In genomic region chr10:63978101-63978500, GRCm38 (mm10) we compare ENCODE assay signal across 11 mouse cellular contexts. TPM values are rescaled to one million over a fixed set of nuclear protein-coding genes. Genes with fewer than 3 reads are reported as not detected.
DNase-seq lines count a peak whose midpoint lies in the region; ATAC-seq and TF ChIP-seq lines count a peak whose summit lies in the region.
"Had no signal": no experiment of that assay in that cellular context is flagged by ENCODE, and none has a peak within 500 bp of the region (broad histone marks: within the 10 kb centered on the region; RNA-seq: fewer than 3 reads in every experiment).

No protein-coding gene starts in this region.

- no peaks in the 10 kb centered on the region for H3K36me3 ChIP-seq in kidney, embryonic 15.5 days
- no peaks in the 10 kb centered on the region for H3K36me3 ChIP-seq in embryonic facial prominence, embryonic 10.5 days (replicated peaks)
- H3K36me3 ChIP-seq in hindbrain, embryonic 13.5 days: no peaks in the 10 kb centered on the region
- no peaks in the 10 kb centered on the region for H3K36me3 ChIP-seq in midbrain, postnatal 0 days (ENCODE audit: insufficient read depth, low read length)

- no peak for TF ChIP-seq CTCF in midbrain, postnatal 0 days (IDR thresholded peaks at IDR 0.05)

- H3K4me1 ChIP-seq in kidney, embryonic 15.5 days: peaks cover 9% of the 10 kb centered on the region; the same call in 1 of the 2 replicates
- H3K4me1 ChIP-seq in embryonic facial prominence, embryonic 10.5 days: peaks cover 9% of the 10 kb centered on the region
- peaks cover 15% of the 10 kb centered on the region for H3K4me1 ChIP-seq in hindbrain, embryonic 13.5 days (replicated peaks)
- peaks cover 2% of the 10 kb centered on the region; the same call in 1 of the 2 replicates for H3K4me1 ChIP-seq in midbrain, postnatal 0 days (ENCODE audit: insufficient read depth, low read length)

- intact Hi-C loops in left cerebral cortex, postnatal 10 days (cut with DNase I): no loop called here

- H3K4me3 ChIP-seq in kidney, embryonic 15.5 days (replicated peaks): 0 out of 2 replicates have a peak overlapping the region, but pooled peaks have one; percentile 15
- H3K4me3 ChIP-seq in embryonic facial prominence, embryonic 10.5 days: 0 out of 2 replicates have a peak overlapping the region, but pooled peaks have one; percentile 21
- peak overlapping the region; percentile 25 for H3K4me3 ChIP-seq in hindbrain, embryonic 13.5 days
- H3K4me3 ChIP-seq in midbrain, postnatal 0 days (ENCODE audit: low read depth, low read length): peak overlapping the region; percentile 20

- H3K4me2 ChIP-seq in kidney, embryonic 15.5 days: peak overlapping the region; percentile 37
- H3K4me2 ChIP-seq in hindbrain, embryonic 13.5 days: peak overlapping the region; percentile 55
- H3K4me2 ChIP-seq in midbrain, postnatal 0 days (ENCODE audit: low read depth, low read length, poor library complexity, severe bottlenecking): peak overlapping the region; percentile 43

- H3K9me3 ChIP-seq in kidney, embryonic 15.5 days (replicated peaks): no peaks in the 10 kb centered on the region
- H3K9me3 ChIP-seq in embryonic facial prominence, embryonic 10.5 days: no peaks in the 10 kb centered on the region
- no peaks in the 10 kb centered on the region for H3K9me3 ChIP-seq in hindbrain, embryonic 13.5 days
- H3K9me3 ChIP-seq in midbrain, postnatal 0 days (ENCODE audit: low read length): no peaks in the 10 kb centered on the region

- H3K9ac ChIP-seq in kidney, embryonic 15.5 days: no peak overlapping the region
- peak overlapping the region; percentile 49 for H3K9ac ChIP-seq in hindbrain, embryonic 13.5 days
- 0 out of 2 replicates have a peak overlapping the region, but pooled peaks have one; percentile 13 for H3K9ac ChIP-seq in midbrain, postnatal 0 days (replicated peaks; ENCODE audit: low read length, poor library complexity, severe bottlenecking)

- H3K27me3 ChIP-seq in kidney, embryonic 15.5 days: no peaks in the 10 kb centered on the region
- no peaks in the 10 kb centered on the region for H3K27me3 ChIP-seq in embryonic facial prominence, embryonic 10.5 days (replicated peaks; ENCODE audit: low read depth, poor library complexity, severe bottlenecking)
- no peaks in the 10 kb centered on the region for H3K27me3 ChIP-seq in hindbrain, embryonic 13.5 days
- no peaks in the 10 kb centered on the region for H3K27me3 ChIP-seq in midbrain, postnatal 0 days (ENCODE audit: insufficient read depth, low read length)

- 37% methylated on average over 11 of the region's 11 CpGs for WGBS in kidney, embryonic 15.5 days
- WGBS in embryonic facial prominence, embryonic 10.5 days: 54% methylated on average over 11 of the region's 11 CpGs
- 20% methylated on average over 11 of the region's 11 CpGs for WGBS in hindbrain, embryonic 13.5 days
- 6% methylated on average over 11 of the region's 11 CpGs for whole genome bisulfite sequencing in midbrain, postnatal 0 days

- H3K27ac ChIP-seq in kidney, embryonic 15.5 days: no peak overlapping the region
- no peak overlapping the region for H3K27ac ChIP-seq in embryonic facial prominence, embryonic 10.5 days (replicated peaks)
- peak overlapping the region; percentile 81 for H3K27ac ChIP-seq in hindbrain, embryonic 13.5 days
- H3K27ac ChIP-seq in midbrain, postnatal 0 days (ENCODE audit: low read depth, low read length): peak overlapping the region; percentile 58

- DNase-seq in kidney, postnatal 36 days: no peak
- no peak for DNase-seq in embryonic facial prominence, embryonic 10.5 days (ENCODE audit: low spot score)
- peak; percentile 40 for DNase-seq in midbrain, postnatal 0 days (ENCODE audit: low spot score)
- DNase-seq in frontal cortex, postnatal 14 days (ENCODE audit: low spot score in 2 of 2): no peak
- no peak for DNase-seq in left cerebral cortex, postnatal 10 days (ENCODE audit: extremely low spot score in 1 of 2, low spot score in 2 of 2)
- DNase-seq in urinary bladder, postnatal 36 days (ENCODE audit: low spot score in 2 of 2): no peak
- DNase-seq: kidney, postnatal 14 days had no signal

- no peak for ATAC-seq in kidney, embryonic 15.5 days (replicated peaks; ENCODE audit: low FRiP score)
- ATAC-seq in hindbrain, embryonic 13.5 days (ENCODE audit: low FRiP score): no peak
- no peak for ATAC-seq in midbrain, postnatal 0 days (ENCODE audit: low FRiP score)

RNA-seq across cellular contexts. Expression of gene Gm10118, which starts 50.9 kb away (rescaled TPM):
- 0.10 and 0.12 TPM in 2 replicates for polyA plus RNA-seq in kidney, embryonic 15.5 days (2015; fragmentation: Nextera tagmentation; extraction: Ambion mirVana)
- polyA plus RNA-seq in embryonic facial prominence, embryonic 10.5 days (2016; fragmentation: Nextera tagmentation; extraction: Ambion mirVana): 0.11 TPM in 1 of 2 replicates, not detected in the other
- polyA plus RNA-seq in hindbrain, embryonic 13.5 days (2015; fragmentation: Nextera tagmentation; extraction: Ambion mirVana): 0.62 and 1.0 TPM in 2 replicates
- total RNA-seq in midbrain, postnatal 0 days (2014; rRNA removed): 4.3 and 4.7 TPM in 2 replicates
- 0.88 and 0.90 TPM in 2 replicates for polyA plus RNA-seq in midbrain, postnatal 0 days (2015; fragmentation: Nextera tagmentation; extraction: Ambion mirVana)
- 1 to 10 TPM; 4.6 to 5.4 TPM for total RNA-seq in left cerebral cortex, postnatal 10 days (2021)
- total RNA-seq: ES-E14; megakaryocyte, adult 5-6 weeks had no signal

Comparison
In these comparisons a context has a peak if more than half of its experiments do, and no peak if none do; other contexts are left out.
1. H3K27ac ChIP-seq: peak in hindbrain, embryonic 13.5 days (single experiment) and midbrain, postnatal 0 days (single experiment); none in kidney, embryonic 15.5 days (single experiment) and embryonic facial prominence, embryonic 10.5 days (single experiment).
2. Peak in every context shown above with its lines, with median percentiles within 50 percentile points of each other: H3K4me2 ChIP-seq and H3K4me3 ChIP-seq.